Mouse (Mus musculus): ENCODE measurements at regions not wholly inside any gene's neighbourhood (a gene's known extent, or its start where the extent isn't known, plus 50 kb on each side); places are given as distances from the start of the nearest gene placed in this dataset.

DNA sequence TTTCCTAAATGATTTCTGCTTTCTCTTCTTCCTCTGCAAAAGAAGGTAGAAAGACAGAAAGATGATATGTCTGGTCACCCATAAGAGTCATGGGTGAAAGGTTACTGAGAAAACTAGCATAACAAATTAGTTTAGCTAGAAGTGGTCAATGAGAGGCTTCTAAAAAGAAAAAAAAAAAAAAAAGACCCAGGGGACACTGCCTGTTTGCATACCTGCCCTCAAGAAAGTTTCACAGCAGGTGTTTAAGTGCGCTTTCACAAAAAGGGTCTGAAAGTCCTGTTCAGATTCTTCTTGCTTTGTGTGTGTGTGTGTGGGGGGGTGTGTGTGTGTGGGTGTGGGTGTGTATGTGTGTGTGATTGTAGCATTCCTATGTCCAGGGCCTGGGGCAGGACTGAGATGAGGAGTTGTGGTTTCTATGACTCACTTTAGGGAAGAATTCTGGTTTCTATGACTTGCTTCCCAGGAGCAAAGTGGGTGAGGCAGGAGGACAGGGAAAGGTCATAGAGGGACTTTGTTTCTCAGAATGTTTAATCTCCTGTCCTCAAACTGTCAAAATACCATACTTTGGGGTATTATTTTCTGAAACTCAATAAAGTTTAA, 49.9 kb upstream of the Dph5 start:
- TF ChIP-seq CTCF (IDR thresholded peaks at IDR 0.05; ENCODE audit: borderline replicate concordance, insufficient read depth, low read length) (no peak), POLR2A (IDR thresholded peaks at IDR 0.05; ENCODE audit: low read depth, low read length) (no peak)
